Mouse (Mus musculus): Measurements from ENCODE around the gene Cuta. TPM values are rescaled to one million over a fixed set of nuclear protein-coding genes. Genes with fewer than 3 reads are reported as not detected.
"Not testable (repeated sequence)": the region's sequence is repeated elsewhere in the genome, so short reads cannot be mapped to it uniquely, and the experiment has no call there.

The Cuta gene
- polyA plus RNA-seq, 1 experiment, result 169 TPM

- Histone ChIP-seq H3ac (ENCODE audit: control insufficient read depth, insufficient read length) (no peak overlapping the region), H3K4me2 (ENCODE audit: low read depth) (no peak overlapping the region), H3K36me3 (ENCODE audit: control insufficient read depth, insufficient read depth) (peaks cover 21% of the 10 kb centered on the region), H3K27me3 (ENCODE audit: control insufficient read depth, insufficient read depth, insufficient read length) (no peaks in the 10 kb centered on the region), H3K4me3 (no peak overlapping the region), H3K79me2 (ENCODE audit: control insufficient read depth, insufficient read depth) (peaks cover 10% of the 10 kb centered on the region)
- TF ChIP-seq MYOG (IDR thresholded peaks at IDR 0.05; ENCODE audit: control insufficient read depth in 1 of 3, insufficient read depth in 1 of 3, insufficient read length in 2 of 3, low read depth in 2 of 3) (no peak), TCF12 (IDR thresholded peaks at IDR 0.05; ENCODE audit: insufficient read depth, poor library complexity, severe bottlenecking) (no peak), POLR2A (IDR thresholded peaks at IDR 0.05; ENCODE audit: insufficient read length, low read depth) (no peak), E2F4 (IDR thresholded peaks at IDR 0.05; ENCODE audit: insufficient read depth) (no peak)
Measured at GRCm38 (mm10) chr17:26979426-26979825, 40.1 kb upstream of the Cuta start.

- peaks cover 23% of the 10 kb centered on the region for H3K79me2 ChIP-seq (ENCODE audit: control insufficient read depth, insufficient read depth)
- peaks cover 21% of the 10 kb centered on the region for H3K36me3 ChIP-seq (ENCODE audit: control insufficient read depth, insufficient read depth)
- not testable (repeated sequence) for H3K4me3 ChIP-seq; H3K27me3 ChIP-seq (ENCODE audit: control insufficient read depth, insufficient read depth, insufficient read length); H3ac ChIP-seq (ENCODE audit: control insufficient read depth, insufficient read length); H3K4me2 ChIP-seq (ENCODE audit: low read depth)
Measured at GRCm38 (mm10) chr17:26977354-26977753, 38.0 kb upstream of the Cuta start.

- Histone ChIP-seq H3K27me3 (ENCODE audit: control insufficient read depth, insufficient read depth, insufficient read length) (no peaks in the 10 kb centered on the region), H3K36me3 (ENCODE audit: control insufficient read depth, insufficient read depth) (peaks cover 21% of the 10 kb centered on the region), H3K4me3 (no peak overlapping the region), H3K79me2 (ENCODE audit: control insufficient read depth, insufficient read depth) (peaks cover 23% of the 10 kb centered on the region), H3K4me2 (ENCODE audit: low read depth) (no peak overlapping the region), H3ac (ENCODE audit: control insufficient read depth, insufficient read length) (no peak overlapping the region)
- TF ChIP-seq CEBPB (IDR thresholded peaks at IDR 0.05; ENCODE audit: insufficient read depth, poor library complexity, severe bottlenecking), result no peak
- no peak for TF ChIP-seq E2F4 (IDR thresholded peaks at IDR 0.05; ENCODE audit: insufficient read depth)
- no peak for TF ChIP-seq POLR2A (IDR thresholded peaks at IDR 0.05; ENCODE audit: insufficient read length, low read depth)
- no peak for TF ChIP-seq USF1 (IDR thresholded peaks at IDR 0.05; ENCODE audit: low read depth)
Measured at GRCm38 (mm10) chr17:26975415-26975814, 36.0 kb upstream of the Cuta start.

GRCm38 (mm10) chr17:26974547-26974946, 35.2 kb upstream of the Cuta start:
- H3K79me2 ChIP-seq (ENCODE audit: control insufficient read depth, insufficient read depth), result peaks cover 23% of the 10 kb centered on the region
- H3ac ChIP-seq (ENCODE audit: control insufficient read depth, insufficient read length), result no peak overlapping the region
- H3K27me3 ChIP-seq (ENCODE audit: control insufficient read depth, insufficient read depth, insufficient read length), result no peaks in the 10 kb centered on the region
- peak overlapping the region; percentile 93 for H3K4me2 ChIP-seq (ENCODE audit: low read depth)
- H3K36me3 ChIP-seq (ENCODE audit: control insufficient read depth, insufficient read depth), result peaks cover 20% of the 10 kb centered on the region
- TF ChIP-seq TCF12 (IDR thresholded peaks at IDR 0.05; ENCODE audit: insufficient read depth, poor library complexity, severe bottlenecking), result no peak
- no peak for TF ChIP-seq MYOG (IDR thresholded peaks at IDR 0.05; ENCODE audit: control insufficient read depth in 1 of 3, insufficient read depth in 1 of 3, insufficient read length in 2 of 3, low read depth in 2 of 3)
- TF ChIP-seq MAX (IDR thresholded peaks at IDR 0.05; ENCODE audit: low read depth), result no peak
- no peak for TF ChIP-seq TCF3 (IDR thresholded peaks at IDR 0.05; ENCODE audit: insufficient read length, low read depth)
- TF ChIP-seq POLR2AphosphoS2 (IDR thresholded peaks at IDR 0.05; ENCODE audit: insufficient read length, low read depth), result no peak
- peak overlapping the region; percentile 84 for H3K4me3 ChIP-seq

GRCm38 (mm10) chr17:26972703-26973574, 33.6 kb upstream of the Cuta start, which contains the start of gene Zbtb9:
Zbtb9 (plus strand) TSS chr17:26973167.
- TF ChIP-seq POLR2AphosphoS2 (IDR thresholded peaks at IDR 0.05; ENCODE audit: insufficient read length, low read depth) (peak; percentile 96), POLR2A (IDR thresholded peaks at IDR 0.05; ENCODE audit: insufficient read length, low read depth) (peak; percentile 95), USF1 (IDR thresholded peaks at IDR 0.05; ENCODE audit: low read depth) (no peak), TCF12 (IDR thresholded peaks at IDR 0.05; ENCODE audit: insufficient read depth, poor library complexity, severe bottlenecking) (no peak), MYOD1 (IDR thresholded peaks at IDR 0.05; ENCODE audit: control insufficient read depth in 1 of 3, insufficient read length in 2 of 3, low read depth in 2 of 3) (peak in 1 of 3 experiments; percentile 15), MYOG (IDR thresholded peaks at IDR 0.05; ENCODE audit: control insufficient read depth in 1 of 3, insufficient read depth in 1 of 3, insufficient read length in 2 of 3, low read depth in 2 of 3) (peak in 2 of 3 experiments; percentile 30 to 36), SRF (IDR thresholded peaks at IDR 0.05; ENCODE audit: control insufficient read depth, insufficient read length, low read depth) (peak; percentile 46)
- Histone ChIP-seq H3K27me3 (ENCODE audit: control insufficient read depth, insufficient read depth, insufficient read length) (no peaks in the 10 kb centered on the region), H3K4me3 (peak within 1 kb of the TSS; percentile 84), H3K4me2 (ENCODE audit: low read depth) (peak within 1 kb of the TSS; percentile 93), H3K79me2 (ENCODE audit: control insufficient read depth, insufficient read depth) (peaks cover 23% of the 10 kb centered on the region), H3K36me3 (ENCODE audit: control insufficient read depth, insufficient read depth) (peaks cover 12% of the 10 kb centered on the region), H3ac (ENCODE audit: control insufficient read depth, insufficient read length) (peak within 1 kb of the TSS; percentile 55)

GRCm38 (mm10) chr17:26972107-26972506, 32.7 kb upstream of the Cuta start:
- Histone ChIP-seq H3K27me3 (ENCODE audit: control insufficient read depth, insufficient read depth, insufficient read length) (no peaks in the 10 kb centered on the region), H3ac (ENCODE audit: control insufficient read depth, insufficient read length) (peak overlapping the region; percentile 55), H3K4me3 (peak overlapping the region; percentile 84), H3K36me3 (ENCODE audit: control insufficient read depth, insufficient read depth) (peaks cover 12% of the 10 kb centered on the region), H3K4me2 (ENCODE audit: low read depth) (peak overlapping the region; percentile 92), H3K79me2 (ENCODE audit: control insufficient read depth, insufficient read depth) (peaks cover 23% of the 10 kb centered on the region)
- TF ChIP-seq TCF12 (IDR thresholded peaks at IDR 0.05; ENCODE audit: insufficient read depth, poor library complexity, severe bottlenecking) (no peak), POLR2A (IDR thresholded peaks at IDR 0.05; ENCODE audit: insufficient read length, low read depth) (no peak), POLR2AphosphoS2 (IDR thresholded peaks at IDR 0.05; ENCODE audit: insufficient read length, low read depth) (no peak), CEBPB (IDR thresholded peaks at IDR 0.05; ENCODE audit: insufficient read depth, poor library complexity, severe bottlenecking) (no peak), MAX (IDR thresholded peaks at IDR 0.05; ENCODE audit: low read depth) (no peak), MYOD1 (IDR thresholded peaks at IDR 0.05; ENCODE audit: control insufficient read depth in 1 of 3, insufficient read length in 2 of 3, low read depth in 2 of 3) (no peak), MYOG (IDR thresholded peaks at IDR 0.05; ENCODE audit: control insufficient read depth in 1 of 3, insufficient read depth in 1 of 3, insufficient read length in 2 of 3, low read depth in 2 of 3) (no peak), USF1 (IDR thresholded peaks at IDR 0.05; ENCODE audit: low read depth) (no peak), E2F4 (IDR thresholded peaks at IDR 0.05; ENCODE audit: insufficient read depth) (no peak), TCF3 (IDR thresholded peaks at IDR 0.05; ENCODE audit: insufficient read length, low read depth) (no peak), SRF (IDR thresholded peaks at IDR 0.05; ENCODE audit: control insufficient read depth, insufficient read length, low read depth) (no peak), REST (IDR thresholded peaks at IDR 0.05; ENCODE audit: insufficient read depth, insufficient read length) (no peak)
